ENCODE assay signal across 8 mouse cellular contexts in the genomic region with DNA sequence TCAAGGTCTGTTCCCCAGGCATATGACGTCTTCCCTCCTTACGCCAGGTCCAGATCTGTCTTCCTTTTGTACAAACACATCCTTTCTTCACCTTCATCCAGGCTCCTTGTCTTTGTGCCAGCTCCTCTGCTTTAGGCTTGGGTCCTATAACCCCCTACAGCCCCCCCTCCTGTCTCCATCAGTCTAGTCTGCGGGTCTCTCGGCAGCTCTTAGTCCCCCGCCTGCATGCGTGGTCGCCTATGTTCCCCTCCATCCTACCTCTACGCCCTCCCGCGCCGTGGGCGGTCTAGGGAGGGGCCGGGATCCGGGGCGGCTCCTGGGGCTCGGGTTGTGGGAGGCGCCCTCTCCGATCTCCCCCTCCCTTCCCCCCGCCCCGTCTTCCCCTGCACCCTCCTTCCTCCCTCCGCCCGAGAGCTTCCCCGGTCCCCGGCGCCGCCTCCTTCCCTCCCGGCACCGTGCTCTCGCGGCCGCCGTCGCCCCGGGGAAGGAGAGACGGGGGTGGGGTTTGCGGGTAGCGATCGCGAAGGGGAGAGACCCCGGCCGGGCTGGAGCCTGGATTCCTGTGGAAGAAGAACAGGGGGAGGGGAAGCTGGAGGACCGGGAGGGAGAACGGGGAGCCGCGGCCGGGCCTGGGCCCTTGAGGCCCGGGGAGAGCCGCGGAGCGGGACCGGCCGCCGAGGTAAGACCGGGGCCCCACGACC. TPM values are rescaled to one million over a fixed set of nuclear protein-coding genes. Genes with fewer than 3 reads are reported as not detected.
A peak's percentile ranks its signal among the peaks of the same experiment; 100 is the strongest.
DNase-seq lines count a peak whose midpoint lies in the region; ATAC-seq and TF ChIP-seq lines count a peak whose summit lies in the region.

A gene (plus strand): TSS at position 356 of the 701 bp plus-strand sequence.

- no peak; the same call in 1 of the 2 replicates for TF ChIP-seq CTCF in midbrain, postnatal 0 days (IDR thresholded peaks at IDR 0.05)

- no peaks in the 10 kb centered on the region for H3K36me3 ChIP-seq in embryonic facial prominence, embryonic 12.5 days
- no peaks in the 10 kb centered on the region for H3K36me3 ChIP-seq in limb, embryonic 15.5 days
- H3K36me3 ChIP-seq in midbrain, postnatal 0 days (ENCODE audit: insufficient read depth, low read length): no peaks in the 10 kb centered on the region

- 0 out of 2 replicates have a peak, but pooled peaks cover 5% of the 10 kb centered on the region for H3K27me3 ChIP-seq in embryonic facial prominence, embryonic 12.5 days
- peaks cover 4% of the 10 kb centered on the region for H3K27me3 ChIP-seq in limb, embryonic 15.5 days
- H3K27me3 ChIP-seq in midbrain, postnatal 0 days (ENCODE audit: insufficient read depth, low read length): no peaks in the 10 kb centered on the region

- peak within 1 kb of the TSS; percentile 88 for H3K4me2 ChIP-seq in embryonic facial prominence, embryonic 12.5 days (replicated peaks)
- H3K4me2 ChIP-seq in limb, embryonic 15.5 days: peak within 1 kb of the TSS; percentile 94
- peak within 1 kb of the TSS; percentile 73 for H3K4me2 ChIP-seq in midbrain, postnatal 0 days (ENCODE audit: low read depth, low read length, poor library complexity, severe bottlenecking)

- peak within 1 kb of the TSS; percentile 91 for H3K27ac ChIP-seq in embryonic facial prominence, embryonic 12.5 days
- H3K27ac ChIP-seq in limb, embryonic 15.5 days: peak within 1 kb of the TSS; percentile 87
- peak within 1 kb of the TSS; percentile 98 for H3K27ac ChIP-seq in midbrain, postnatal 0 days (ENCODE audit: low read depth, low read length)

- WGBS in embryonic facial prominence, embryonic 12.5 days: under 1% methylated on average over 53 of the region's 55 CpGs
- 1% methylated on average over 44 of the region's 55 CpGs for WGBS in limb, embryonic 15.5 days
- 3% methylated on average over 40 of the region's 55 CpGs for WGBS in midbrain, postnatal 0 days

- H3K9me3 ChIP-seq in embryonic facial prominence, embryonic 12.5 days: no peaks in the 10 kb centered on the region
- H3K9me3 ChIP-seq in limb, embryonic 15.5 days: no peaks in the 10 kb centered on the region
- no peaks in the 10 kb centered on the region for H3K9me3 ChIP-seq in midbrain, postnatal 0 days (ENCODE audit: low read length)

- peak; percentile 82 for ATAC-seq in embryonic facial prominence, embryonic 12.5 days (ENCODE audit: insufficient number of reproducible peaks, insufficient read depth, low FRiP score, low TSS enrichment)
- peak; percentile 87 for ATAC-seq in limb, embryonic 15.5 days (ENCODE audit: insufficient number of reproducible peaks, low FRiP score, low TSS enrichment, low read depth)
- ATAC-seq in midbrain, postnatal 0 days (ENCODE audit: low FRiP score): peak; percentile 79

- peak within 1 kb of the TSS; percentile 87 for H3K9ac ChIP-seq in embryonic facial prominence, embryonic 12.5 days
- H3K9ac ChIP-seq in limb, embryonic 15.5 days: peak within 1 kb of the TSS; percentile 82
- peak within 1 kb of the TSS; percentile 99 for H3K9ac ChIP-seq in midbrain, postnatal 0 days (replicated peaks; ENCODE audit: low read length, poor library complexity, severe bottlenecking)

- H3K4me3 ChIP-seq in embryonic facial prominence, embryonic 12.5 days: peak within 1 kb of the TSS; percentile 88
- peak within 1 kb of the TSS; percentile 80 for H3K4me3 ChIP-seq in limb, embryonic 15.5 days
- peak within 1 kb of the TSS; percentile 94 for H3K4me3 ChIP-seq in midbrain, postnatal 0 days (ENCODE audit: low read depth, low read length)

- peak; percentile 83 for DNase-seq in 3T3-L1 (ENCODE audit: low read depth, low spot score)
- peak; percentile 83 for DNase-seq in adrenal gland, postnatal 10 days
- peak; percentile 66 for DNase-seq in heart, adult 8-10 months (ENCODE audit: low spot score)
- DNase-seq in kidney, adult 8-10 months: peak; percentile 65 to 67
- peak; percentile 91 for DNase-seq in midbrain, postnatal 0 days (ENCODE audit: low spot score)
- DNase-seq in spleen, postnatal 10 days (ENCODE audit: low spot score in 2 of 2): peak; percentile 20 to 53

- H3K4me1 ChIP-seq in embryonic facial prominence, embryonic 12.5 days: peaks cover 27% of the 10 kb centered on the region
- peaks cover 36% of the 10 kb centered on the region for H3K4me1 ChIP-seq in limb, embryonic 15.5 days
- H3K4me1 ChIP-seq in midbrain, postnatal 0 days (ENCODE audit: insufficient read depth, low read length): peaks cover 3% of the 10 kb centered on the region; the same call in 1 of the 2 replicates

RNA-seq across cellular contexts. Expression of the gene that starts here (rescaled TPM):
- total RNA-seq in adrenal gland, postnatal 10 days (2021): 10 to 100 TPM; 22.1 to 40.3 TPM
- polyA plus RNA-seq in embryonic facial prominence, embryonic 12.5 days (2016; fragmentation: Nextera tagmentation; extraction: Ambion mirVana): 19.8 and 20.5 TPM in 2 replicates
- 1 to 10 TPM; 7.2 to 9.2 (median 7.4) TPM for total RNA-seq in heart, adult 8-10 months (2022)
- polyA plus RNA-seq in limb, embryonic 15.5 days (2015; fragmentation: Nextera tagmentation; extraction: Ambion mirVana): 8.1 and 8.7 TPM in 2 replicates
- 633 and 639 TPM in 2 replicates for total RNA-seq in midbrain, postnatal 0 days (2014; rRNA removed)
- polyA plus RNA-seq in midbrain, postnatal 0 days (2015; fragmentation: Nextera tagmentation; extraction: Ambion mirVana): 111 and 116 TPM in 2 replicates

Comparison
In these comparisons a context has a peak if more than half of its experiments do, and no peak if none do; other contexts are left out.
1. Peak in every context shown above with its lines: DNase-seq, ATAC-seq, H3K4me3 ChIP-seq and H3K27ac ChIP-seq.
2. RNA of the gene that starts here (total RNA-seq): 633 to 639 TPM in midbrain, postnatal 0 days; 22.1 to 40.3 TPM in adrenal gland, postnatal 10 days and 7.2 to 9.2 TPM in heart, adult 8-10 months; every median in the first group is over 10 times any median in the second.
3. DNase-seq: peak in every context shown above with its lines; median percentile 91 in midbrain, postnatal 0 days; 83 in 3T3-L1; 83 in adrenal gland, postnatal 10 days; 66 in heart, adult 8-10 months; 66 in kidney, adult 8-10 months; 36 in spleen, postnatal 10 days.